Mouse (Mus musculus) midbrain, embryonic 13.5 days (tissue): ENCODE measurements around the gene Sntg2. TPM values are rescaled to one million over a fixed set of nuclear protein-coding genes. Genes with fewer than 3 reads are reported as not detected.

Experiments
- ATAC-seq: fragments of 200-750 bp; cut with Nextera tagmentation; 2 replicates; pipeline ENCODE4 v1.8.0; 2017; ENCODE audit warnings: mild to moderate bottlenecking, moderate TSS enrichment, moderate library complexity
- H3K27ac ChIP-seq: fragments of 300-500 bp; sonication (generic); 2 replicates; pipeline ENCODE4 v1.5.1; 2015; ENCODE audit warnings: inconsistent platforms, mild to moderate bottlenecking, moderate library complexity
- H3K27me3 ChIP-seq: fragments of 300-500 bp; sonication (generic); 2 replicates; pipeline ENCODE4 v1.6.1; 2015; ENCODE audit warnings: mild to moderate bottlenecking, inconsistent platforms
- H3K36me3 ChIP-seq: fragments of 300-500 bp; sonication (generic); 2 replicates; pipeline ENCODE4 v1.6.1; 2015; ENCODE audit warnings: mild to moderate bottlenecking, inconsistent platforms
- H3K4me1 ChIP-seq: fragments of 300-500 bp; sonication (generic); replicated peaks from 2 replicates; pipeline ENCODE4 v1.6.1; 2015; ENCODE audit warnings: inconsistent platforms
- H3K4me2 ChIP-seq: fragments of 300-500 bp; sonication (generic); replicated peaks from 2 replicates; pipeline ENCODE4 v1.6.1; 2015; ENCODE audit warnings: moderate library complexity, mild to moderate bottlenecking, inconsistent platforms
- H3K4me3 ChIP-seq: fragments of 300-500 bp; sonication (generic); replicated peaks from 2 replicates; pipeline ENCODE4 v1.5.1; 2015; ENCODE audit warnings: mild to moderate bottlenecking, inconsistent platforms
- H3K9ac ChIP-seq: fragments of 300-500 bp; sonication (generic); replicated peaks from 2 replicates; pipeline ENCODE4 v1.6.1; 2015; ENCODE audit warnings: mild to moderate bottlenecking, inconsistent platforms
- H3K9me3 ChIP-seq: fragments of 300-500 bp; sonication (generic); 2 replicates; pipeline ENCODE4 v1.6.1; 2016; ENCODE audit warnings: mild to moderate bottlenecking, inconsistent platforms
- WGBS: fragments of 180-500 bp; shearing (Covaris S2); methylation state at CpG from one replicate; pipeline ENCODE4 v1.1.7; 2015; 5-methylcytosine and 5-hydroxymethylcytosine counted together
- polyA plus RNA-seq: library from polyadenylated mRNA; unstranded; fragments of >200 nt; fragmentation: Nextera tagmentation; extraction: Ambion mirVana; gene quantifications from 2 replicates; pipeline ENCODE4 v1.2.1, GENCODE M21; 2015

The Sntg2 gene
- polyA plus RNA-seq, 1 experiment from 2014 or later: 3.6 TPM

GRCm38 (mm10) chr12:30234940-30235339 lies 138.2 kb downstream of the Sntg2 start:
- Histone ChIP-seq H3K4me2 (no peak overlapping the region), H3K27ac (no peak overlapping the region), H3K27me3 (0 out of 2 replicates have a peak, but pooled peaks cover 5% of the 10 kb centered on the region), H3K4me3 (no peak overlapping the region), H3K9ac (no peak overlapping the region), H3K9me3 (no peaks in the 10 kb centered on the region), H3K4me1 (peaks cover 11% of the 10 kb centered on the region), H3K36me3 (no peaks in the 10 kb centered on the region)
- 6% methylated on average over 2 of the region's 2 CpGs for WGBS
- ATAC-seq: peak; percentile 62

GRCm38 (mm10) chr12:30228004-30228403 lies 145.2 kb downstream of the Sntg2 start:
- no peaks in the 10 kb centered on the region for H3K9me3 ChIP-seq
- 98% methylated on average over 4 of the region's 4 CpGs for WGBS
- H3K4me1 ChIP-seq: no peaks in the 10 kb centered on the region
- ATAC-seq: no peak
- H3K27ac ChIP-seq: no peak overlapping the region
- H3K27me3 ChIP-seq: 0 out of 2 replicates have a peak, but pooled peaks cover 2% of the 10 kb centered on the region
- H3K4me3 ChIP-seq: no peak overlapping the region
- no peak overlapping the region for H3K9ac ChIP-seq
- no peak overlapping the region for H3K4me2 ChIP-seq
- H3K36me3 ChIP-seq: no peaks in the 10 kb centered on the region

GRCm38 (mm10) chr12:30226247-30226646 lies 146.9 kb downstream of the Sntg2 start:
- no peak overlapping the region for H3K4me2 ChIP-seq
- WGBS: 87% methylated on average over 5 of the region's 5 CpGs
- no peak overlapping the region for H3K27ac ChIP-seq
- H3K9me3 ChIP-seq: no peaks in the 10 kb centered on the region
- H3K9ac ChIP-seq: no peak overlapping the region
- H3K4me3 ChIP-seq: no peak overlapping the region
- no peak for ATAC-seq
- H3K36me3 ChIP-seq: no peaks in the 10 kb centered on the region
- H3K27me3 ChIP-seq: no peaks in the 10 kb centered on the region
- no peaks in the 10 kb centered on the region for H3K4me1 ChIP-seq

GRCm38 (mm10) chr12:30216762-30217441 lies 156.3 kb downstream of the Sntg2 start:
- WGBS: 81% methylated on average over 6 of the region's 6 CpGs
- Histone ChIP-seq H3K4me2 (no peak overlapping the region), H3K9ac (no peak overlapping the region), H3K4me1 (no peaks in the 10 kb centered on the region), H3K9me3 (no peaks in the 10 kb centered on the region), H3K27ac (no peak overlapping the region), H3K36me3 (no peaks in the 10 kb centered on the region), H3K27me3 (no peaks in the 10 kb centered on the region), H3K4me3 (no peak overlapping the region)
- no peak for ATAC-seq

- Histone ChIP-seq H3K36me3 (no peaks in the 10 kb centered on the region), H3K4me1 (no peaks in the 10 kb centered on the region), H3K9ac (no peak overlapping the region), H3K4me3 (no peak overlapping the region), H3K27ac (no peak overlapping the region), H3K27me3 (no peaks in the 10 kb centered on the region), H3K9me3 (no peaks in the 10 kb centered on the region), H3K4me2 (no peak overlapping the region)
- ATAC-seq: no peak
- WGBS: 85% methylated on average over 2 of the region's 2 CpGs
These were observed 158.4 kb downstream of the Sntg2 start for GRCm38 (mm10) chr12:30214761-30215160.

- Histone ChIP-seq H3K4me3 (no peak overlapping the region), H3K36me3 (no peaks in the 10 kb centered on the region), H3K9ac (no peak overlapping the region), H3K4me2 (no peak overlapping the region), H3K27ac (no peak overlapping the region), H3K4me1 (0 out of 2 replicates have a peak, but pooled peaks cover 2% of the 10 kb centered on the region), H3K9me3 (no peaks in the 10 kb centered on the region), H3K27me3 (no peaks in the 10 kb centered on the region)
- ATAC-seq: no peak
- 84% methylated on average over 2 of the region's 2 CpGs for WGBS
These were observed 162.8 kb downstream of the Sntg2 start for GRCm38 (mm10) chr12:30210388-30210787.

GRCm38 (mm10) chr12:30208527-30208926 lies 164.6 kb downstream of the Sntg2 start:
- Histone ChIP-seq H3K27ac (no peak overlapping the region), H3K27me3 (no peaks in the 10 kb centered on the region), H3K9ac (no peak overlapping the region), H3K9me3 (no peaks in the 10 kb centered on the region), H3K4me3 (no peak overlapping the region), H3K36me3 (no peaks in the 10 kb centered on the region), H3K4me1 (0 out of 2 replicates have a peak, but pooled peaks cover 2% of the 10 kb centered on the region), H3K4me2 (no peak overlapping the region)
- no peak; the same call in 1 of the 2 replicates for ATAC-seq
- 55% methylated on average over 2 of the region's 2 CpGs for WGBS

- Histone ChIP-seq H3K9me3 (no peaks in the 10 kb centered on the region), H3K36me3 (no peaks in the 10 kb centered on the region), H3K27ac (no peak overlapping the region), H3K27me3 (no peaks in the 10 kb centered on the region), H3K9ac (no peak overlapping the region), H3K4me3 (no peak overlapping the region), H3K4me1 (0 out of 2 replicates have a peak, but pooled peaks cover 2% of the 10 kb centered on the region), H3K4me2 (no peak overlapping the region)
- no peak for ATAC-seq
- 80% methylated on average over 5 of the region's 5 CpGs for WGBS
These were observed 165.1 kb downstream of the Sntg2 start for GRCm38 (mm10) chr12:30208087-30208486.

- H3K9me3 ChIP-seq: no peaks in the 10 kb centered on the region
- no peak overlapping the region for H3K27ac ChIP-seq
- 83% methylated on average over 4 of the region's 4 CpGs for WGBS
- H3K9ac ChIP-seq: no peak overlapping the region
- no peaks in the 10 kb centered on the region for H3K36me3 ChIP-seq
- H3K27me3 ChIP-seq: no peaks in the 10 kb centered on the region
- ATAC-seq: no peak
- 0 out of 2 replicates have a peak, but pooled peaks cover 2% of the 10 kb centered on the region for H3K4me1 ChIP-seq
- no peak overlapping the region for H3K4me2 ChIP-seq
- no peak overlapping the region for H3K4me3 ChIP-seq
These were observed 168.7 kb downstream of the Sntg2 start for GRCm38 (mm10) chr12:30204457-30204856.

GRCm38 (mm10) chr12:30202763-30203162 lies 170.4 kb downstream of the Sntg2 start:
- no peak overlapping the region for H3K4me2 ChIP-seq
- H3K9me3 ChIP-seq: no peaks in the 10 kb centered on the region
- H3K27me3 ChIP-seq: no peaks in the 10 kb centered on the region
- no peaks in the 10 kb centered on the region for H3K4me1 ChIP-seq
- H3K27ac ChIP-seq: no peak overlapping the region
- no peaks in the 10 kb centered on the region for H3K36me3 ChIP-seq
- no peak overlapping the region for H3K4me3 ChIP-seq
- H3K9ac ChIP-seq: no peak overlapping the region
- WGBS: 66% methylated on average over 1 of the region's 1 CpGs
- no peak for ATAC-seq

- Histone ChIP-seq H3K27me3 (no peaks in the 10 kb centered on the region), H3K9ac (no peak overlapping the region), H3K4me1 (no peaks in the 10 kb centered on the region), H3K4me3 (no peak overlapping the region), H3K9me3 (no peaks in the 10 kb centered on the region), H3K27ac (no peak overlapping the region), H3K36me3 (no peaks in the 10 kb centered on the region), H3K4me2 (no peak overlapping the region)
- WGBS: 83% methylated on average over 5 of the region's 5 CpGs
- ATAC-seq: no peak
These were observed 172.1 kb downstream of the Sntg2 start for GRCm38 (mm10) chr12:30201031-30201430.

- H3K4me2 ChIP-seq: no peak overlapping the region
- no peak overlapping the region for H3K27ac ChIP-seq
- no peaks in the 10 kb centered on the region for H3K27me3 ChIP-seq
- WGBS: 83% methylated on average over 7 of the region's 7 CpGs
- no peaks in the 10 kb centered on the region for H3K4me1 ChIP-seq
- no peaks in the 10 kb centered on the region for H3K36me3 ChIP-seq
- no peaks in the 10 kb centered on the region for H3K9me3 ChIP-seq
- no peak overlapping the region for H3K9ac ChIP-seq
- no peak for ATAC-seq
- no peak overlapping the region for H3K4me3 ChIP-seq
These were observed 172.6 kb downstream of the Sntg2 start for GRCm38 (mm10) chr12:30200621-30201020.

GRCm38 (mm10) chr12:30199735-30200134 lies 173.4 kb downstream of the Sntg2 start:
- WGBS: 43% methylated on average over 2 of the region's 2 CpGs
- ATAC-seq: 0 out of 2 replicates have a peak, but pooled peaks have one; percentile 24
- Histone ChIP-seq H3K9me3 (no peaks in the 10 kb centered on the region), H3K27ac (no peak overlapping the region), H3K36me3 (no peaks in the 10 kb centered on the region), H3K4me3 (no peak overlapping the region), H3K27me3 (no peaks in the 10 kb centered on the region), H3K9ac (no peak overlapping the region), H3K4me1 (no peaks in the 10 kb centered on the region), H3K4me2 (no peak overlapping the region)
